Mouse (Mus musculus): ENCODE measurements around the gene Gm3127.
"Not testable (repeated sequence)": the region's sequence is repeated elsewhere in the genome, so short reads cannot be mapped to it uniquely, and the experiment has no call there.

DNA sequence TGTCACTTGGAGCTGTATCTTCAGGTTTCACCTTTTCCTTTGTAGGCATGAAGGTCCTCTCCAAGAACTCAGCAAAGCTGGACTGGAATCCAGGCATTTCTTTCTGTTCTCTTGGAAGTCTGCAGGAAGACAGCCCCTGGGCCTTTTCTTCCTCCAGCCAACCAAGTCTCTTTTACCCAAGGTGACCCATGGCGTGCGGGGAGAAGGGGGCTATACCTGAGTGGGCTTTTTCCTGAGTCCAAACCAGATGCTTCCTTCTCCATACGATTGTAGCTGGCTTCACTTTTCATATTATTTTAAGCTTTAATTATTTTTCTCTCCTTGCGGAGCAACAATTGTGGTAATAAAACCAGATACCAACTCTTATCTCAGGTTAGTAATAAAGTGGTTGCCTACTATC, 23.2 kb upstream of the Gm3127 start:
- not testable (repeated sequence) for TF ChIP-seq EP300, CTCF (IDR thresholded peaks at IDR 0.05)
